Comparison of ENCODE assay signal across 24 mouse cellular contexts in the genomic region with DNA sequence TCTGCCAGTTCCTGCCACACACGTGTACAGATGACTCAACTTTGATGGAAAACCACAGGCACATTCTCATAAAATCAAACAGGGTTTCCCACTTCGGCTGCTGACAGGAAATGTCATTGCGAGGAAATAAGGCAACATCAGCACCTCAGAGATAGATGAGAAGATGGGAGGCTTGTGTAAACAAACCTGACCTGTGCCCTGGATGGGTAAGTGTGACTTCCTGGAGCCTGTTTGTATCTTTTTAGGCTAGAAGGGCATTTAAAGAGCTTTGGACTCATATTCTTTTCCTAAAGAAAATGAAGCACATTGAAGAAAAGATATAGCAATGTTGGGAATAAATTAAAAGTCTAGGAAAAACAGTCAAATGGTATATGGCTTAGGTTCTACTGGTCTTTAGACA.
A peak's percentile ranks its signal among the peaks of the same experiment; 100 is the strongest.
DNase-seq lines count a peak whose midpoint lies in the region; ATAC-seq and TF ChIP-seq lines count a peak whose summit lies in the region.
"Had no signal": no experiment of that assay in that cellular context is flagged by ENCODE, and none has a peak within 500 bp of the region (broad histone marks: within the 10 kb centered on the region; RNA-seq: fewer than 3 reads in every experiment).

No protein-coding gene starts in this region.

- H3K9ac ChIP-seq in kidney, embryonic 14.5 days (ENCODE audit: low read depth, low read length) = no peak overlapping the region
- no peak overlapping the region for H3K9ac ChIP-seq in lung, postnatal 0 days (replicated peaks; ENCODE audit: low read depth)
- H3K9ac ChIP-seq: embryonic facial prominence, embryonic 13.5 days; forebrain, embryonic 13.5 days; hindbrain, embryonic 12.5 days; hindbrain, embryonic 15.5 days had no signal

- 6% methylated on average over 3 of the region's 3 CpGs for WGBS in kidney, embryonic 14.5 days
- WGBS in lung, postnatal 0 days = 9% methylated on average over 3 of the region's 3 CpGs

- no peak for TF ChIP-seq CTCF in lung, postnatal 0 days (IDR thresholded peaks at IDR 0.05)

- no peaks in the 10 kb centered on the region for H3K4me1 ChIP-seq in kidney, embryonic 14.5 days (ENCODE audit: control insufficient read depth, insufficient read depth, low read length)
- no peaks in the 10 kb centered on the region for H3K4me1 ChIP-seq in lung, postnatal 0 days (ENCODE audit: insufficient read depth, low read depth, low read length)
- H3K4me1 ChIP-seq: embryonic facial prominence, embryonic 13.5 days; forebrain, embryonic 13.5 days; hindbrain, embryonic 12.5 days; hindbrain, embryonic 15.5 days had no signal

- no peak for TF ChIP-seq EP300 in lung, postnatal 0 days (IDR thresholded peaks at IDR 0.05)

- ATAC-seq in kidney, embryonic 14.5 days (ENCODE audit: low FRiP score, low TSS enrichment) = peak; percentile 60; the same call in 1 of the 2 replicates
- no peak for ATAC-seq in lung, postnatal 0 days
- ATAC-seq: forebrain, embryonic 13.5 days; forebrain, embryonic 16.5 days; intestine, postnatal 0 days; Patski had no signal

- DNase-seq in kidney, adult 8-10 months = no peak
- DNase-seq in lung, postnatal 36 days = peak; percentile 10
- DNase-seq in lung, postnatal 0 days (ENCODE audit: low spot score) = no peak
- peak; percentile 33 for DNase-seq in embryo, embryonic 10 days (ENCODE audit: low spot score)
- peak; percentile 16 for DNase-seq in embryo, embryonic 9.5 days (ENCODE audit: extremely low spot score)
- DNase-seq in right cerebral cortex, postnatal 14 days = no peak
- DNase-seq in cerebellum, postnatal 25 days = no peak
- DNase-seq: adrenal gland, postnatal 10 days; adrenal gland, postnatal 36 days; cerebellum, adult 18-20 months; cerebellum, adult 9-10 months; cerebellum, postnatal 14 days; gastrocnemius, postnatal 10 days had no signal

- no peak overlapping the region for H3K27ac ChIP-seq in kidney, embryonic 14.5 days (ENCODE audit: low read depth, low read length)
- no peak overlapping the region for H3K27ac ChIP-seq in lung, postnatal 0 days (ENCODE audit: low read length)
- H3K27ac ChIP-seq: embryonic facial prominence, embryonic 10.5 days; embryonic facial prominence, embryonic 13.5 days; forebrain, embryonic 13.5 days; hindbrain, embryonic 12.5 days; hindbrain, embryonic 15.5 days had no signal

- no peak overlapping the region for H3K4me3 ChIP-seq in kidney, embryonic 14.5 days (ENCODE audit: low read length)
- no peak overlapping the region for H3K4me3 ChIP-seq in lung, postnatal 0 days (ENCODE audit: low read depth, low read length)
- H3K4me3 ChIP-seq: embryonic facial prominence, embryonic 10.5 days; embryonic facial prominence, embryonic 13.5 days; erythroblast, embryonic 14.5 days; forebrain, embryonic 13.5 days; hindbrain, embryonic 12.5 days; hindbrain, embryonic 15.5 days had no signal

- no peaks in the 10 kb centered on the region for H3K36me3 ChIP-seq in kidney, embryonic 14.5 days (ENCODE audit: control insufficient read depth, insufficient read depth, low read length)
- no peaks in the 10 kb centered on the region for H3K36me3 ChIP-seq in lung, postnatal 0 days (ENCODE audit: insufficient read depth, low read length)
- H3K36me3 ChIP-seq: embryonic facial prominence, embryonic 10.5 days; embryonic facial prominence, embryonic 13.5 days; hindbrain, embryonic 12.5 days; hindbrain, embryonic 15.5 days had no signal

- H3K4me2 ChIP-seq in kidney, embryonic 14.5 days (replicated peaks; ENCODE audit: low read depth, low read length) = no peak overlapping the region
- H3K4me2 ChIP-seq in lung, postnatal 0 days (replicated peaks; ENCODE audit: low read depth, low read length) = no peak overlapping the region
- H3K4me2 ChIP-seq: embryonic facial prominence, embryonic 13.5 days; forebrain, embryonic 13.5 days; heart, embryonic 11.5 days; hindbrain, embryonic 12.5 days; hindbrain, embryonic 15.5 days had no signal

- no peaks in the 10 kb centered on the region for H3K27me3 ChIP-seq in kidney, embryonic 14.5 days (ENCODE audit: control insufficient read depth, insufficient read depth, low read length)
- H3K27me3 ChIP-seq in lung, postnatal 0 days (replicated peaks; ENCODE audit: insufficient read depth, low read length) = no peaks in the 10 kb centered on the region
- H3K27me3 ChIP-seq: embryonic facial prominence, embryonic 13.5 days; forebrain, embryonic 13.5 days; hindbrain, embryonic 12.5 days; hindbrain, embryonic 15.5 days; Patski had no signal

- H3K9me3 ChIP-seq in kidney, embryonic 14.5 days (ENCODE audit: control insufficient read depth, low read length) = no peaks in the 10 kb centered on the region
- H3K9me3 ChIP-seq in lung, postnatal 0 days (ENCODE audit: low read length) = no peaks in the 10 kb centered on the region
- H3K9me3 ChIP-seq: embryonic facial prominence, embryonic 10.5 days; embryonic facial prominence, embryonic 13.5 days; forebrain, embryonic 13.5 days; hindbrain, embryonic 12.5 days; hindbrain, embryonic 15.5 days had no signal

Comparison
In these comparisons a context has a peak if more than half of its experiments do, and no peak if none do; other contexts are left out.
1. DNase-seq: peak in lung, postnatal 36 days (single experiment), embryo, embryonic 10 days (single experiment) and embryo, embryonic 9.5 days (single experiment); none in kidney, adult 8-10 months (0 of 2), lung, postnatal 0 days (single experiment), right cerebral cortex, postnatal 14 days (single experiment) and cerebellum, postnatal 25 days (0 of 2).